Mouse (Mus musculus) C2C12 (cell line): ENCODE results near the gene Mrtfb.

Experiments
- CEBPB ChIP-seq: IDR thresholded peaks from one replicate; pipeline ENCODE4 v1.6.1; 2011; ENCODE audit warnings: low read depth, mild to moderate bottlenecking, control low read depth, moderate library complexity
- CTCF ChIP-seq: IDR thresholded peaks from one replicate; pipeline ENCODE4 v1.5.1; 2011; ENCODE audit not compliant: control insufficient read depth, insufficient read depth, insufficient read length
- FOSL1 ChIP-seq: IDR thresholded peaks from one replicate; pipeline ENCODE4 v1.8.0; 2011; ENCODE audit warnings: mild to moderate bottlenecking, low read length; ENCODE audit not compliant: poor library complexity, insufficient read depth, severe bottlenecking
- MAX ChIP-seq: IDR thresholded peaks from one replicate; pipeline ENCODE4 v1.6.1; 2011; ENCODE audit warnings: mild to moderate bottlenecking, control low read depth
- MYOD1 ChIP-seq: IDR thresholded peaks from one replicate; pipeline ENCODE4 v1.6.1; 2011; ENCODE audit warnings: low read depth; ENCODE audit not compliant: control insufficient read depth, insufficient read length
- MYOG ChIP-seq: IDR thresholded peaks from one replicate; pipeline ENCODE4 v1.6.1; 2011; ENCODE audit not compliant: control insufficient read depth, insufficient read length; ENCODE audit errors: extremely low read depth
- USF1 ChIP-seq: IDR thresholded peaks from one replicate; pipeline ENCODE4 v1.6.1; 2011; ENCODE audit warnings: low read depth, mild to moderate bottlenecking, control low read depth, moderate library complexity

DNA sequence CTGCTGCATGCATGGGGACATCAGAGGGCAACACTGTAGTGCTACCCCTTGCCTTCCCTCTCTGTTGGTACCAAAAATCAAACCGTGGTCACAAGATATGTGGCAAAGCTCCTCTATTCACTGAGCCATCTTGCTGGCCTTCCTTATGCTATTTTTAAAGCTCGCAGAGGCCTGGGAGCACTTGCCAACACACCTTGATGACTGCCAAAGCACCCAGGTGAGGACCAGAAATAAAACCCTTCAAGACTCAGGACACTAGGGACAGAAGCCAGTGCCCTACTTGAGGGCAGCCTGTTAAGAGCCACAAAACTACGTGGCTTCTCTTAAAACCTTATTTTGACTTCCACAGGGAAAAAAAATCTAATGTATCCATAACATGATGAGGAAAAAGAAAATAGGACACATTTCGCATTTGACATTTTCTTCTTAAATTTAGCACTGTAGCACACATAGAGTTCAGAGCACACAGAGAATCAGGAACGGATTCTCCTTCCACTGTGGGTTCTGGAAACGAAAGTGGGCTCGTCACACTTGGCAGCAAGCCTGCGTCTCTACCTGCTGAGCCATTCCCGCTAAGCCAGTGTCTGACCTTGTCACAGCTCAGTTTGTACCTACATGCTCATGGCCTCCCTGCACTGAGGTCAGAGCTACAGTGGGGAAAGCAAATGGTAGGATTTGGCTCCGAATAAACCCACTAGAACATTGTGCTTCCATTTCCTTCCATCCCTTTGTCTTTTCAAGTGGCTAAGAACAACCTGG lies 170.7 kb downstream of the Mrtfb start:
- no peak for TF ChIP-seq CTCF
- no peak for TF ChIP-seq USF1
- TF ChIP-seq MYOG, result no peak
- TF ChIP-seq MYOD1, result no peak
- no peak for TF ChIP-seq MAX
- TF ChIP-seq FOSL1, result no peak
- no peak for TF ChIP-seq CEBPB
